Mouse (Mus musculus): ENCODE data around the gene AU022252. TPM values are rescaled to one million over a fixed set of nuclear protein-coding genes. Genes with fewer than 3 reads are reported as not detected.

AU022252 gene
- polyA plus RNA-seq, 1 experiment = 14.7 TPM

GRCm38 (mm10) chr4:119245961-119246360, 13.4 kb upstream of the AU022252 start:
- peak overlapping the region; percentile 11 for H3K4me3 ChIP-seq (replicated peaks)
- peaks cover 67% of the 10 kb centered on the region for H3K4me1 ChIP-seq
- TF ChIP-seq FLI1 (IDR thresholded peaks at IDR 0.05; ENCODE audit: low read length) (no peak), GATA1 (IDR thresholded peaks at IDR 0.05; ENCODE audit: borderline replicate concordance, low read length) (no peak)
- no peaks in the 10 kb centered on the region for H3K27me3 ChIP-seq (replicated peaks)
- H3K9me3 ChIP-seq = no peaks in the 10 kb centered on the region
- peaks cover 82% of the 10 kb centered on the region for H3K36me3 ChIP-seq (replicated peaks; ENCODE audit: low read length)

DNA sequence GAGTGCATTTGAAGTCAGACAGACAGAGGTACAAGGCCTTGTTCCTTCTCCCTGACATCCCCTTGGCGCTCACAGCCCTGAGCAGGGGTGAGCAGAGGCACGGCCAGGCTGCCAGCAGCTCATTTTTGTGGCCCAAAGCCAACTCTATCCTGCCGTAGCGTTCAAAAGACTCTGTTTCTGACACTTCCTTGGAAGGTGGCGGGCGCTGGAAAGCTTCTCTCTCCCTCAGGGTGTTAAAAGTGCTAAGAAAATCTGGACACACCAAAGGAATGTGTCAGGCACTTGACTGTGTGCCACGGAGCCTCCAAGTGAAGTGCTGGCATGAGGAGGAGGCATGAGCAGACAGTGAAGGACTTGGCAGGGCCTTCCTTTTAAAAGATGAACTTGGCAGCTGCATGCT, 13.0 kb upstream of the AU022252 start:
- no peaks in the 10 kb centered on the region for H3K9me3 ChIP-seq
- peaks cover 86% of the 10 kb centered on the region for H3K36me3 ChIP-seq (replicated peaks; ENCODE audit: low read length)
- peaks cover 64% of the 10 kb centered on the region for H3K4me1 ChIP-seq
- H3K27me3 ChIP-seq (replicated peaks) = no peaks in the 10 kb centered on the region
- H3K4me3 ChIP-seq (replicated peaks) = no peak overlapping the region
- no peak for TF ChIP-seq FLI1 (IDR thresholded peaks at IDR 0.05; ENCODE audit: low read length)
- no peak for TF ChIP-seq GATA1 (IDR thresholded peaks at IDR 0.05; ENCODE audit: borderline replicate concordance, low read length)

DNA sequence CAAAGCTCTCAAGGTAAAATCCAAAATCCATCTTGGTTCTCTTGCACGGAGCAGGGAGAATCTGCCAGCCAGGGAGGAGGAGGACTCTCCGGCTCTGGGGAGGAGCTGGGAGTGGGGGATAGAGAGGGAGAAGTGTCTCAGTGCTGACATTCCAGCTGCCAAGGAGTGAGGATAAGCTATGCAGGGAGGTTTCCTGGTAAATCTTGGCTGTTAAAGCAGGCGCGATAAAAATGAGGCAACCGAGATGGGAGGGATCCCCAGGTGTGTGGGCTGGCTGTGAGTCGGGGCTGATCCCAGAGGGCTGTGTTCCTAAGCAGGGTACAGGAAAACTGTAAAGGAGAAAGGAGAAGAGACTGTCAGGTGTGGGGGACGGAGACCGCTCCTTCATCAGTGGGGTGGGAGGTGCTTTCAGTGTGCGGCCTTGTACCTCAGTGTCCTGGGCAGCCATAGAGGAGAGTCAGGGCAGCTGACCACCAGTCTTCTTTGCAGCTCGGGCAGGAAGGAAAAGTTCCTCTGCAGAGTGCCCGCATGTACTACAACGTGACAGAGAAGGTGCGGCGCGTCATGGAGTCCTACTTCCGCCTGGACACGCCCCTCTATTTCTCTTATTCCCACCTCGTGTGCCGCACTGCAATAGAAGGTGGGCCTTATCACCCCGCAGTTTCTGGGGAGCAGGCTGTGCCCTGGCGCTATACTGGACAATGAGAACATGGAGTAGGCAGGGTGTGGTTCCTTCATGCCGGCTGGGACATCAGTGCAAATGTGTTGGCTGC, 12.1 kb upstream of the AU022252 start:
- Histone ChIP-seq H3K9me3 (no peaks in the 10 kb centered on the region), H3K36me3 (replicated peaks; ENCODE audit: low read length) (peaks cover 90% of the 10 kb centered on the region), H3K4me1 (peaks cover 59% of the 10 kb centered on the region), H3K4me3 (replicated peaks) (no peak overlapping the region), H3K27me3 (replicated peaks) (no peaks in the 10 kb centered on the region)
- TF ChIP-seq FLI1 (IDR thresholded peaks at IDR 0.05; ENCODE audit: low read length) (no peak), GATA1 (IDR thresholded peaks at IDR 0.05; ENCODE audit: borderline replicate concordance, low read length) (no peak)

GRCm38 (mm10) chr4:119242571-119242970, 10.1 kb upstream of the AU022252 start:
- H3K27me3 ChIP-seq (replicated peaks) = no peaks in the 10 kb centered on the region
- TF ChIP-seq FLI1 (IDR thresholded peaks at IDR 0.05; ENCODE audit: low read length) = no peak
- peaks cover 84% of the 10 kb centered on the region for H3K36me3 ChIP-seq (replicated peaks; ENCODE audit: low read length)
- peaks cover 67% of the 10 kb centered on the region for H3K4me1 ChIP-seq
- H3K9me3 ChIP-seq = no peaks in the 10 kb centered on the region
- no peak overlapping the region for H3K4me3 ChIP-seq (replicated peaks)

GRCm38 (mm10) chr4:119241664-119242063, 9.2 kb upstream of the AU022252 start:
- TF ChIP-seq GATA1 (IDR thresholded peaks at IDR 0.05; ENCODE audit: borderline replicate concordance, low read length) (no peak), FLI1 (IDR thresholded peaks at IDR 0.05; ENCODE audit: low read length) (no peak)
- Histone ChIP-seq H3K4me3 (replicated peaks) (no peak overlapping the region), H3K4me1 (peaks cover 61% of the 10 kb centered on the region), H3K36me3 (replicated peaks; ENCODE audit: low read length) (peaks cover 85% of the 10 kb centered on the region), H3K27me3 (replicated peaks) (no peaks in the 10 kb centered on the region), H3K9me3 (no peaks in the 10 kb centered on the region)

DNA sequence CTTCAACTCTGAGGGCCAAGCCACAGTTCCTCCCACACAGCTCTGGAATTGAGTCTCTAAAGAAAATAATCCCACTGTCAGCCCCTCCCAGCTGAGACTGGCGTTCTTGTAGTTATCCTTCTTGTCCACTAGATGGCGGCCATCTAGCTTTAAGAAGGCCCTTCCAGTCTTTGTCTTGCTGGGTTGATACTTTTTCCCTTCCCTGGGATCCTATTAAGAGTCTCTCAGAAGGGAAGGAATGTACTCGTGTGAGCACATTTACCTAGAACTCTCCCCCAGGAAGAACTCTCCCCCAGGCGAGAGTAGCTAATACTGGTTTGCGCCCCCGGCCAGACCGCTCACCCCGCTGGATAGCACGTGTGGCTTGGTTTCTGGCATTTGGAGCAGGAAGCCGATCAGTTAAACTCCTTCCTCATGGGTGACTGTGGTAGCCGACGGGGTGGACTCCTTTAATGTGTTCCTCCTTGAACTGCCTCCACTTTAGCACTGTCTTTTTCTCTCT, 6.7 kb upstream of the AU022252 start:
- Histone ChIP-seq H3K4me1 (peaks cover 49% of the 10 kb centered on the region), H3K9me3 (no peaks in the 10 kb centered on the region), H3K27me3 (replicated peaks) (no peaks in the 10 kb centered on the region), H3K36me3 (replicated peaks; ENCODE audit: low read length) (peaks cover 77% of the 10 kb centered on the region), H3K4me3 (replicated peaks) (peak overlapping the region; percentile 87)
- TF ChIP-seq FLI1 (IDR thresholded peaks at IDR 0.05; ENCODE audit: low read length) (no peak), GATA1 (IDR thresholded peaks at IDR 0.05; ENCODE audit: borderline replicate concordance, low read length) (0 out of 3 replicates have a peak, but pooled peaks have one; percentile 19)

- peak overlapping the region; percentile 87 for H3K4me3 ChIP-seq (replicated peaks)
- H3K27me3 ChIP-seq (replicated peaks) = no peaks in the 10 kb centered on the region
- H3K36me3 ChIP-seq (replicated peaks; ENCODE audit: low read length) = peaks cover 72% of the 10 kb centered on the region
- TF ChIP-seq GATA1 (IDR thresholded peaks at IDR 0.05; ENCODE audit: borderline replicate concordance, low read length) (no peak), FLI1 (IDR thresholded peaks at IDR 0.05; ENCODE audit: low read length) (no peak)
- H3K4me1 ChIP-seq = peaks cover 55% of the 10 kb centered on the region
- H3K9me3 ChIP-seq = no peaks in the 10 kb centered on the region
Measured at GRCm38 (mm10) chr4:119238661-119239060, 6.1 kb upstream of the AU022252 start.

DNA sequence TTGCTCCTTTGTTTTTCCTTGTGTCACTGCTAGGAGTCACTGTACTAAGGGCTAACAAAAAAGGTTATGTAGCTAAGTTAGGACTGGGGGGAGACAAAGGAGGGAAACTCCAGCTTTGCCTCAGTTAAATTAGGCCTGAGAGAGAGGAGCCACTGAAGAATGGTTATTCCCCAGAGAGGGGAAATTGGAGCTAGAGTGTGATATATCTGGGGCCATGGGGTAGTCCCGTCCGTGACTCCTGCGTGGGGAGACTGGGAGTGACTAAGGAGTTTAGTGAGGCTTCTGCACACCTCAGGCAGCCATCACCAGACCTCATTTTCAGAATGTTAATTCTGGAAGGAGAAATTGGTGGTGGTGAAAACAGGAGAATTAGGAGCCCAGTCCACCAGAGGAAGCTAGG, 1.8 kb upstream of the AU022252 start:
- peaks cover 48% of the 10 kb centered on the region for H3K36me3 ChIP-seq (replicated peaks; ENCODE audit: low read length)
- no peaks in the 10 kb centered on the region for H3K27me3 ChIP-seq (replicated peaks)
- peak overlapping the region; percentile 95 for H3K4me3 ChIP-seq (replicated peaks)
- H3K4me1 ChIP-seq = peaks cover 44% of the 10 kb centered on the region
- H3K9me3 ChIP-seq = no peaks in the 10 kb centered on the region
- TF ChIP-seq GATA1 (IDR thresholded peaks at IDR 0.05; ENCODE audit: borderline replicate concordance, low read length) = no peak
- TF ChIP-seq FLI1 (IDR thresholded peaks at IDR 0.05; ENCODE audit: low read length) = no peak

DNA sequence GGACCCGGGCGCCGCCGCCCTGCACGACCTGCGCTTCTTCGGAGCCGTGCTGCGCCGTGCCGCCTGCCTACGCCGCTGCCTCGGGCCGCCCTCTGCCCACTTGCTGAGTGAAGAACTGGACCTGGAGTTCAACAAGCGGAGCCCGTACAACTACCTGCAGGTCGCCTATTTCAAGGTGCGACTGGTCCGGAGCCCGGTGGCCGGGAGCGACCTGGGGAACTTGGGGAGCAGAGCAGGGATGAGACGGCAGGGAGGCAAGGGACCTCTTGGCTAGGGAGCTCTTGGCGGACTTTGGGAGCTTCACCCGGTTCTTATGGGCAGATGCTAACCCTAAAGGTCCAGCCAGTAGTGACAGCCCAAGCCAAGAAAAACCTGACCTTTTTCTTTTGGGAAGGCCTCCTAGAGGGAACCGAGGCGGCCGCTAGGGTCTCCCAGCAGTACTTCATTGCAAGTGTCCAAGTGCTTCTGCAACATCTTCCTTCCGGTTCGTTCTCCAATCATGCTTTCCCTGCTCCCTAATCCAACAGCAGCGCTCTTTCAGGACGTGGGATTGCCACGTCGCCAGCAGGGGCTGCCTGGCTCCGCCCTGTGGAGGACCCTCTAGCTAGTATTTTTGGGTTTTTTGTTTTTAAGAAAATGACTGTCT, 867 bp upstream of the AU022252 start:
- peaks cover 50% of the 10 kb centered on the region for H3K36me3 ChIP-seq (replicated peaks; ENCODE audit: low read length)
- H3K4me1 ChIP-seq = peaks cover 34% of the 10 kb centered on the region
- no peaks in the 10 kb centered on the region for H3K9me3 ChIP-seq
- H3K4me3 ChIP-seq (replicated peaks) = peak overlapping the region; percentile 95
- H3K27me3 ChIP-seq (replicated peaks) = no peaks in the 10 kb centered on the region
- no peak for TF ChIP-seq GATA1 (IDR thresholded peaks at IDR 0.05; ENCODE audit: borderline replicate concordance, low read length)
- no peak for TF ChIP-seq FLI1 (IDR thresholded peaks at IDR 0.05; ENCODE audit: low read length)

DNA sequence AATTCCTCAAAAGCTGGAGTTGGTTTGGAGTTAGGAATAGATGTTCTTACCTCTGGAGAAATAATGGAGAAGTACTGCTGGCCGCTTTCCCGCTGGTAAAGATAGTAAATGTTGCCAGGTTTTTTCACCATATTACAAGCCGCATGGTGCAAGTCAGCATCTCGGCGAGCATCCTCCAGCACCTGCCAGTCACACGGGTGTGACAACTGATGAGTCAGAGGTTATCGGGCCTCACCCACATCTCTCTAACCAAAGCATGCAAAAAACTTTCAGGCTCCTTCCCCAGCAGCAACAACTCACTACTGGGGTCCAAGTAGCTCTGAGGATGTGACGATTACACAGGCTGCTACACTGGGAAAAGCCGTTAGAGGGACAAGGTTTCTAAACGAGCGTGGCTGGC, 5.8 kb downstream of the AU022252 start:
- peaks cover 15% of the 10 kb centered on the region for H3K4me1 ChIP-seq
- no peaks in the 10 kb centered on the region for H3K9me3 ChIP-seq
- peaks cover 72% of the 10 kb centered on the region for H3K36me3 ChIP-seq (replicated peaks; ENCODE audit: low read length)
- no peaks in the 10 kb centered on the region for H3K27me3 ChIP-seq (replicated peaks)
- TF ChIP-seq FLI1 (IDR thresholded peaks at IDR 0.05; ENCODE audit: low read length) = no peak
- TF ChIP-seq GATA1 (IDR thresholded peaks at IDR 0.05; ENCODE audit: borderline replicate concordance, low read length) = no peak
- no peak overlapping the region for H3K4me3 ChIP-seq (replicated peaks)
